In genomic region chr9:52203189-52203588, GRCm38 (mm10) we compare ENCODE assay signal across 12 mouse cellular contexts. TPM values are rescaled to one million over a fixed set of nuclear protein-coding genes. Genes with fewer than 3 reads are reported as not detected.
DNase-seq lines count a peak whose midpoint lies in the region; ATAC-seq and TF ChIP-seq lines count a peak whose summit lies in the region.
"Had no signal": no experiment of that assay in that cellular context is flagged by ENCODE, and none has a peak within 500 bp of the region (broad histone marks: within the 10 kb centered on the region; RNA-seq: fewer than 3 reads in every experiment).

No protein-coding gene starts in this region.

- no peak for TF ChIP-seq EP300 in stomach, postnatal 0 days (optimal IDR thresholded peaks at IDR 0.05)

- peak; percentile 56 for DNase-seq in forebrain, embryonic 14.5 days (ENCODE audit: low spot score)
- no peak for DNase-seq in forebrain, embryonic 10.5 days (ENCODE audit: extremely low spot score, low spot score)
- DNase-seq in brain, adult 2 months (ENCODE audit: low read depth, low spot score) = peak; percentile 81
- DNase-seq in layer of hippocampus, adult 8-10 months (ENCODE audit: low spot score in 2 of 2) = peak; percentile 30 to 48
- peak; percentile 54 for DNase-seq in right cerebral cortex, adult 18-20 months
- no peak for DNase-seq in stomach, postnatal 0 days (ENCODE audit: low spot score)
- DNase-seq in urinary bladder, postnatal 36 days (ENCODE audit: low spot score in 2 of 2) = no peak
- DNase-seq: cerebellum, adult 9-10 months; kidney, postnatal 4 days had no signal

- WGBS in forebrain, embryonic 14.5 days = 58% methylated on average over 4 of the region's 4 CpGs
- 95% methylated on average over 4 of the region's 4 CpGs for WGBS in forebrain, embryonic 10.5 days
- 86% methylated on average over 4 of the region's 4 CpGs for WGBS in intestine, postnatal 0 days
- WGBS in stomach, postnatal 0 days = 85% methylated on average over 4 of the region's 4 CpGs

- no peaks in the 10 kb centered on the region for H3K27me3 ChIP-seq in forebrain, embryonic 14.5 days (replicated peaks; ENCODE audit: control insufficient read depth, insufficient read depth, low read length)
- H3K27me3 ChIP-seq in forebrain, embryonic 10.5 days (ENCODE audit: poor library complexity, severe bottlenecking) = no peaks in the 10 kb centered on the region
- H3K27me3 ChIP-seq in intestine, postnatal 0 days (replicated peaks; ENCODE audit: control insufficient read depth, insufficient read depth, low read length) = 0 out of 2 replicates have a peak, but pooled peaks cover 1% of the 10 kb centered on the region
- no peaks in the 10 kb centered on the region for H3K27me3 ChIP-seq in stomach, postnatal 0 days (ENCODE audit: control insufficient read depth, insufficient read depth, low read length)
- H3K27me3 ChIP-seq: megakaryocyte, embryonic 14.5 days had no signal

- 0 out of 2 replicates have a peak, but pooled peaks cover 2% of the 10 kb centered on the region for H3K4me1 ChIP-seq in forebrain, embryonic 14.5 days (ENCODE audit: control insufficient read depth, insufficient read depth, low read length)
- no peaks in the 10 kb centered on the region for H3K4me1 ChIP-seq in forebrain, embryonic 10.5 days
- no peaks in the 10 kb centered on the region for H3K4me1 ChIP-seq in intestine, postnatal 0 days (replicated peaks; ENCODE audit: control insufficient read depth, insufficient read depth, low read length)
- no peaks in the 10 kb centered on the region for H3K4me1 ChIP-seq in stomach, postnatal 0 days (replicated peaks; ENCODE audit: control insufficient read depth, insufficient read depth)

- H3K4me2 ChIP-seq in forebrain, embryonic 14.5 days (ENCODE audit: low read length) = no peak overlapping the region
- no peak overlapping the region for H3K4me2 ChIP-seq in intestine, postnatal 0 days (replicated peaks; ENCODE audit: low read depth)
- H3K4me2 ChIP-seq in stomach, postnatal 0 days (replicated peaks; ENCODE audit: low read depth) = no peak overlapping the region
- H3K4me2 ChIP-seq: liver, embryonic 11.5 days had no signal

- H3K4me3 ChIP-seq in forebrain, embryonic 14.5 days (ENCODE audit: low read depth, low read length) = no peak overlapping the region
- H3K4me3 ChIP-seq in forebrain, embryonic 10.5 days = no peak overlapping the region
- no peak overlapping the region for H3K4me3 ChIP-seq in intestine, postnatal 0 days (ENCODE audit: low read depth, low read length)
- no peak overlapping the region for H3K4me3 ChIP-seq in stomach, postnatal 0 days (ENCODE audit: low read depth, low read length)
- H3K4me3 ChIP-seq: megakaryocyte, embryonic 14.5 days had no signal

- peak; percentile 50; the same call in 1 of the 2 replicates for ATAC-seq in forebrain, embryonic 14.5 days
- ATAC-seq in intestine, postnatal 0 days = no peak
- ATAC-seq in stomach, postnatal 0 days (ENCODE audit: low FRiP score, low TSS enrichment) = no peak

- H3K9ac ChIP-seq in forebrain, embryonic 14.5 days (ENCODE audit: low read length) = no peak overlapping the region
- no peak overlapping the region for H3K9ac ChIP-seq in intestine, postnatal 0 days (ENCODE audit: low read depth, low read length)
- no peak overlapping the region for H3K9ac ChIP-seq in stomach, postnatal 0 days (ENCODE audit: low read length)

- H3K27ac ChIP-seq in forebrain, embryonic 14.5 days (ENCODE audit: low read depth, low read length) = no peak overlapping the region
- H3K27ac ChIP-seq in forebrain, embryonic 10.5 days = no peak overlapping the region
- H3K27ac ChIP-seq in intestine, postnatal 0 days (ENCODE audit: low read depth, low read length) = no peak overlapping the region
- H3K27ac ChIP-seq in stomach, postnatal 0 days (replicated peaks) = no peak overlapping the region

- no peaks in the 10 kb centered on the region for H3K9me3 ChIP-seq in forebrain, embryonic 14.5 days (replicated peaks; ENCODE audit: control insufficient read depth, low read length)
- H3K9me3 ChIP-seq in forebrain, embryonic 10.5 days = no peaks in the 10 kb centered on the region
- H3K9me3 ChIP-seq in intestine, postnatal 0 days (ENCODE audit: control insufficient read depth) = no peaks in the 10 kb centered on the region
- no peaks in the 10 kb centered on the region for H3K9me3 ChIP-seq in stomach, postnatal 0 days (ENCODE audit: control insufficient read depth, low read length)
- H3K9me3 ChIP-seq: megakaryocyte, embryonic 14.5 days had no signal

- TF ChIP-seq CTCF in intestine, postnatal 0 days (IDR thresholded peaks at IDR 0.05; ENCODE audit: low read depth) = no peak
- no peak for TF ChIP-seq CTCF in stomach, postnatal 0 days (IDR thresholded peaks at IDR 0.05; ENCODE audit: low read depth)

- H3K36me3 ChIP-seq in forebrain, embryonic 14.5 days (ENCODE audit: control insufficient read depth, insufficient read depth, low read length) = no peaks in the 10 kb centered on the region
- no peaks in the 10 kb centered on the region for H3K36me3 ChIP-seq in forebrain, embryonic 10.5 days (replicated peaks)
- H3K36me3 ChIP-seq in intestine, postnatal 0 days (ENCODE audit: control insufficient read depth, insufficient read depth) = no peaks in the 10 kb centered on the region
- no peaks in the 10 kb centered on the region for H3K36me3 ChIP-seq in stomach, postnatal 0 days (ENCODE audit: control insufficient read depth, insufficient read depth, low read length)

RNA-seq across cellular contexts. Expression of gene Zc3h12c, which starts 34.8 kb away (rescaled TPM):
- 9.9 and 10.5 TPM in 2 replicates for polyA plus RNA-seq in forebrain, embryonic 14.5 days (2014; fragmentation: Nextera tagmentation; extraction: Ambion mirVana)
- polyA plus RNA-seq in forebrain, embryonic 10.5 days (2016; fragmentation: Nextera tagmentation; extraction: Ambion mirVana) = 5.8 and 6.0 TPM in 2 replicates
- total RNA-seq in layer of hippocampus, adult 8-10 months (2022) = 10 to 100 TPM; 10.6 to 14.2 (median 11.4) TPM
- polyA plus RNA-seq in intestine, postnatal 0 days (2015; fragmentation: Nextera tagmentation; extraction: Ambion mirVana) = 0.95 and 1.1 TPM in 2 replicates
- 1.1 and 1.2 TPM in 2 replicates for polyA plus RNA-seq in stomach, postnatal 0 days (2015; fragmentation: Nextera tagmentation; extraction: Ambion mirVana)

Comparison
In these comparisons a context has a peak if more than half of its experiments do, and no peak if none do; other contexts are left out.
1. DNase-seq: peak in forebrain, embryonic 14.5 days (single experiment), brain, adult 2 months (single experiment), layer of hippocampus, adult 8-10 months (2 of 2) and right cerebral cortex, adult 18-20 months (single experiment); none in forebrain, embryonic 10.5 days (single experiment), stomach, postnatal 0 days (single experiment) and urinary bladder, postnatal 36 days (0 of 2).